Mouse (Mus musculus) midbrain, embryonic 11.5 days (tissue): Measurements from ENCODE around the gene Pcsk5. TPM values are rescaled to one million over a fixed set of nuclear protein-coding genes. Genes with fewer than 3 reads are reported as not detected.

Experiments used
- ATAC-seq: fragments of 200-750 bp; cut with Nextera tagmentation; 2 replicates; pipeline ENCODE4 v1.8.0; 2017; ENCODE audit warnings: moderate TSS enrichment, moderate library complexity; ENCODE audit not compliant: low FRiP score
- DNase-seq: peaks from one replicate; pipeline ENCODE4 v3.0.0; 2015; ENCODE audit warnings: low spot score; ENCODE audit errors: missing footprints
- H3K27ac ChIP-seq: fragments of 300-500 bp; sonication (generic); 2 replicates; pipeline ENCODE4 v1.5.1; 2014; ENCODE audit warnings: low read depth, low read length
- H3K27me3 ChIP-seq: fragments of 300-500 bp; sonication (generic); 2 replicates; pipeline ENCODE4 v1.6.1; 2014; ENCODE audit warnings: mild to moderate bottlenecking, low read length, moderate library complexity, mixed read lengths; ENCODE audit not compliant: control insufficient read depth, insufficient read depth
- H3K36me3 ChIP-seq: fragments of 300-500 bp; sonication (generic); 2 replicates; pipeline ENCODE4 v1.6.1; 2014; ENCODE audit warnings: mild to moderate bottlenecking, low read length, moderate library complexity, mixed read lengths; ENCODE audit not compliant: control insufficient read depth, insufficient read depth
- H3K4me1 ChIP-seq: fragments of 300-500 bp; sonication (generic); 2 replicates; pipeline ENCODE4 v1.6.1; 2014; ENCODE audit warnings: low read length; ENCODE audit not compliant: control insufficient read depth, insufficient read depth
- H3K4me2 ChIP-seq: fragments of 300-500 bp; sonication (generic); 2 replicates; pipeline ENCODE4 v1.6.1; 2014; ENCODE audit warnings: mild to moderate bottlenecking, moderate library complexity
- H3K4me3 ChIP-seq: fragments of 300-500 bp; sonication (generic); 2 replicates; pipeline ENCODE4 v1.5.1; 2014; ENCODE audit warnings: low read depth, low read length
- H3K9ac ChIP-seq: fragments of 300-500 bp; sonication (generic); 2 replicates; pipeline ENCODE4 v1.6.1; 2014; ENCODE audit warnings: low read length
- H3K9me3 ChIP-seq: fragments of 300-500 bp; sonication (generic); 2 replicates; pipeline ENCODE4 v1.6.1; 2016; ENCODE audit warnings: low read length; ENCODE audit not compliant: control insufficient read depth
- WGBS: fragments of 180-500 bp; shearing (Covaris S2); extraction: QIAGEN DNeasy Blood & Tissue Kit; methylation state at CpG from one replicate; pipeline ENCODE4 v1.1.7; 2014; 5-methylcytosine and 5-hydroxymethylcytosine counted together
- polyA plus RNA-seq: library from polyadenylated mRNA; unstranded; fragments of >200 nt; fragmentation: Nextera tagmentation; extraction: Ambion mirVana; gene quantifications from 2 replicates; pipeline ENCODE4 v1.2.1, GENCODE M21; 2014

Gene Pcsk5
- polyA plus RNA-seq, 1 experiment from 2014 or later, result 6.5 TPM

GRCm38 (mm10) chr19:17841586-17841985 is 4.2 kb upstream of the Pcsk5 start:
- Histone ChIP-seq H3K36me3 (no peaks in the 10 kb centered on the region), H3K9me3 (no peaks in the 10 kb centered on the region), H3K27ac (no peak overlapping the region), H3K9ac (no peak overlapping the region), H3K27me3 (0 out of 2 replicates have a peak, but pooled peaks cover 3% of the 10 kb centered on the region), H3K4me3 (no peak overlapping the region), H3K4me2 (no peak overlapping the region), H3K4me1 (no peaks in the 10 kb centered on the region; the same call in 1 of the 2 replicates)
- DNase-seq (peak; percentile 35), ATAC-seq (no peak)
- 85% methylated on average over 2 of the region's 2 CpGs for WGBS

- WGBS, result 77% methylated on average over 1 of the region's 1 CpGs
- no peak overlapping the region for H3K4me3 ChIP-seq
- H3K4me2 ChIP-seq, result no peak overlapping the region
- no peak overlapping the region for H3K9ac ChIP-seq
- no peak overlapping the region for H3K27ac ChIP-seq
- H3K36me3 ChIP-seq, result no peaks in the 10 kb centered on the region
- no peak for ATAC-seq
- no peaks in the 10 kb centered on the region for H3K9me3 ChIP-seq
- peaks cover 6% of the 10 kb centered on the region for H3K4me1 ChIP-seq
- DNase-seq, result peak; percentile 69
- H3K27me3 ChIP-seq, result peaks cover 5% of the 10 kb centered on the region; the same call in 1 of the 2 replicates
These were observed 2.4 kb upstream of the Pcsk5 start for GRCm38 (mm10) chr19:17839856-17840255.

GRCm38 (mm10) chr19:17836566-17837470 is 614 bp downstream of the Pcsk5 start:
- Histone ChIP-seq H3K9ac (peak overlapping the region; percentile 71), H3K36me3 (no peaks in the 10 kb centered on the region), H3K4me2 (peak overlapping the region; percentile 91), H3K4me1 (peaks cover 6% of the 10 kb centered on the region), H3K9me3 (no peaks in the 10 kb centered on the region), H3K4me3 (peak overlapping the region; percentile 68), H3K27me3 (peaks cover 5% of the 10 kb centered on the region; the same call in 1 of the 2 replicates), H3K27ac (peak overlapping the region; percentile 60; the same call in 1 of the 2 replicates)
- ATAC-seq, result peak; percentile 92
- WGBS, result under 1% methylated on average over 69 of the region's 72 CpGs
- DNase-seq, result peak; percentile 97

- 0 out of 2 replicates have a peak, but pooled peaks have one; percentile 0 for ATAC-seq
- no peak overlapping the region for H3K27ac ChIP-seq
These were observed 1.5 kb downstream of the Pcsk5 start for GRCm38 (mm10) chr19:17835681-17836565.

GRCm38 (mm10) chr19:17834894-17835293 is 2.5 kb downstream of the Pcsk5 start:
- no peak overlapping the region for H3K27ac ChIP-seq
- H3K27me3 ChIP-seq, result peaks cover 5% of the 10 kb centered on the region; the same call in 1 of the 2 replicates
- DNase-seq (peak; percentile 85), ATAC-seq (no peak)
- no peak overlapping the region for H3K9ac ChIP-seq
- peaks cover 6% of the 10 kb centered on the region for H3K4me1 ChIP-seq
- no peak overlapping the region for H3K4me2 ChIP-seq
- no peaks in the 10 kb centered on the region for H3K36me3 ChIP-seq
- no peak overlapping the region for H3K4me3 ChIP-seq
- H3K9me3 ChIP-seq, result no peaks in the 10 kb centered on the region

More at GRCm38 (mm10) chr19:17835681-17836565, 1.5 kb downstream of the Pcsk5 start:
- Histone ChIP-seq H3K4me2 (peak overlapping the region; percentile 91), H3K27me3 (peaks cover 5% of the 10 kb centered on the region; the same call in 1 of the 2 replicates), H3K36me3 (no peaks in the 10 kb centered on the region), H3K4me3 (peak overlapping the region; percentile 68), H3K9ac (peak overlapping the region; percentile 71; the same call in 1 of the 2 replicates), H3K4me1 (peaks cover 6% of the 10 kb centered on the region), H3K9me3 (no peaks in the 10 kb centered on the region)
- DNase-seq, result peak; percentile 94
- WGBS, result under 1% methylated on average over 28 of the region's 28 CpGs

- peak; percentile 12 for DNase-seq
- Histone ChIP-seq H3K27ac (no peak overlapping the region), H3K36me3 (no peaks in the 10 kb centered on the region), H3K27me3 (peaks cover 3% of the 10 kb centered on the region; the same call in 1 of the 2 replicates), H3K9ac (no peak overlapping the region), H3K9me3 (no peaks in the 10 kb centered on the region), H3K4me2 (no peak overlapping the region), H3K4me1 (peaks cover 6% of the 10 kb centered on the region), H3K4me3 (no peak overlapping the region)
- 94% methylated on average over 2 of the region's 2 CpGs for WGBS
- no peak for ATAC-seq
These were observed 6.1 kb downstream of the Pcsk5 start for GRCm38 (mm10) chr19:17831376-17831775.

GRCm38 (mm10) chr19:17828414-17828813 is 9.0 kb downstream of the Pcsk5 start:
- no peak overlapping the region for H3K27ac ChIP-seq
- H3K4me2 ChIP-seq, result no peak overlapping the region

GRCm38 (mm10) chr19:17826694-17827093 is 10.7 kb downstream of the Pcsk5 start:
- H3K9me3 ChIP-seq, result no peaks in the 10 kb centered on the region
- ATAC-seq, result no peak
- WGBS, result 69% methylated on average over 3 of the region's 3 CpGs
- no peaks in the 10 kb centered on the region for H3K27me3 ChIP-seq
- no peak for DNase-seq
- no peak overlapping the region for H3K4me3 ChIP-seq
- H3K4me2 ChIP-seq, result no peak overlapping the region
- no peaks in the 10 kb centered on the region for H3K36me3 ChIP-seq
- no peak overlapping the region for H3K27ac ChIP-seq
- H3K4me1 ChIP-seq, result no peaks in the 10 kb centered on the region
- H3K9ac ChIP-seq, result no peak overlapping the region

More at GRCm38 (mm10) chr19:17828414-17828813, 9.0 kb downstream of the Pcsk5 start:
- 86% methylated on average over 8 of the region's 8 CpGs for WGBS
- no peak overlapping the region for H3K4me3 ChIP-seq
- no peaks in the 10 kb centered on the region for H3K9me3 ChIP-seq
- H3K4me1 ChIP-seq, result no peaks in the 10 kb centered on the region
- DNase-seq (peak; percentile 54), ATAC-seq (no peak)
- no peaks in the 10 kb centered on the region for H3K27me3 ChIP-seq
- no peak overlapping the region for H3K9ac ChIP-seq
- H3K36me3 ChIP-seq, result no peaks in the 10 kb centered on the region
